Mouse (Mus musculus) gonadal fat pad, adult 2 months (tissue): ENCODE results near the gene Olfr273. TPM values are rescaled to one million over a fixed set of nuclear protein-coding genes. Genes with fewer than 3 reads are reported as not detected.
"Not testable (repeated sequence)": the region's sequence is repeated elsewhere in the genome, so short reads cannot be mapped to it uniquely, and the experiment has no call there.

ENCODE experiments used
- DNase-seq: peaks from one replicate; pipeline ENCODE4 v3.0.0-alpha.2; 2012; ENCODE audit warnings: low read depth
- polyA plus RNA-seq: library from polyadenylated mRNA; depleted of rRNA; stranded (reverse); fragments of >200 nt; gene quantifications from 2 replicates; pipeline ENCODE4 v1.2.3, GENCODE M21; 2012; rRNA removed

Gene Olfr273
- polyA plus RNA-seq: not detected in 2 replicates

DNA sequence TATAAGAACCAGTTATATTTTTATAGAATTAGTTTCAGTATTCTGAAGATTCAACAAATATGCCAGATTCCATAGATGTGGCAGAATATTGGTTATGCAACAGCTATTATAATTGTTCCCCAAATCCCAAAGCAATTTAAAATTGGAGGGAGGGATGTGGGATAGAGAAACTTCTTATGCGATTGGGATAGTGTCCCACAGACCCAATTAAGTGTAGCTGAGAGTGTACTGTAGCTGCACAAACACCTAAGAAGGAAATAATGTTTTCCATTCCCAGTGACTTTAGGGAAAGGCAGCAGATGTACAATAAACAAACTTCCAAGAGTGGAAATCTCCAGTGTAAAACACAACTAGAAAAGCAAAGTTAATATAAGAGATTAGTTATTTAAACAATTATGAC, at the start of gene Olfr273:
Olfr273 (minus strand) TSS at position 101 of the 400 bp plus-strand sequence.
- DNase-seq: no peak

DNA sequence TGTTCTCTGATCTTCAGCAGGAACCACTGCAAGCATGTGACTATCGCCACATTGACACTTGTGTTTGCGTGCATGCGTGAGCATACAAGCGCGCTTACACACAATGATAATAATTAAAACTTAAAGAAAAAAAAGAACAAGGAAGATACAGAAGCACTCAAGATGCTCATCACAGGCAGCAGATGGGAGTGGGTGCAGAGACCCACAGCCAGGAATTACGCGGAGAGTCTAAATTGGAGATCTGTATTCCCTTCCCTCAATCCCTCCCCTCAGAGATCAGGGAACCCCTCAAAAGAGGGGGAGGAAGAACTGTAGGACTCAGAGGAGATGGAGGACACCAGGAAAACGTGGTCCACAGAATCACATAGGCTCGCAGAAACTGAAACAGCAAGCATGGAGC, 5.1 kb upstream of the Olfr273 start:
- no peak for DNase-seq

DNA sequence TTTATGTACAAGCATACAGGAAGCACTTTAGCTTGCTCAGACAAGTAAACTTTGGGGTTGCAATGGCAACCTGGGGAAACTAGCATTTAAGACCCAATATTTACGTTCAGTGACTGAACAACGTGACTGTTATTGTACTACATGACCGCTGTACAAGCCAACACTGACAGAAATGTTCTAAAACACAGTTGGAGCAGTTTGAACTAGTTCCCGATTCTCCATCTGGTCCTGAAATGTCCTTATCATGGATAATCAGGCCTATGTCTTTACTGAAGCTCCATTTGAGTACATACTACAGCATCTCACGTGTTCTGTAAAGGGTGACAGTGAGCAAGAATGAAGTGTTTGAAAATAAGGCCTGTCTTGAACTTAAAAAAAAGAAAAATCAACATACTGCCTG, 9.4 kb downstream of the Olfr273 start:
- no peak for DNase-seq

DNA sequence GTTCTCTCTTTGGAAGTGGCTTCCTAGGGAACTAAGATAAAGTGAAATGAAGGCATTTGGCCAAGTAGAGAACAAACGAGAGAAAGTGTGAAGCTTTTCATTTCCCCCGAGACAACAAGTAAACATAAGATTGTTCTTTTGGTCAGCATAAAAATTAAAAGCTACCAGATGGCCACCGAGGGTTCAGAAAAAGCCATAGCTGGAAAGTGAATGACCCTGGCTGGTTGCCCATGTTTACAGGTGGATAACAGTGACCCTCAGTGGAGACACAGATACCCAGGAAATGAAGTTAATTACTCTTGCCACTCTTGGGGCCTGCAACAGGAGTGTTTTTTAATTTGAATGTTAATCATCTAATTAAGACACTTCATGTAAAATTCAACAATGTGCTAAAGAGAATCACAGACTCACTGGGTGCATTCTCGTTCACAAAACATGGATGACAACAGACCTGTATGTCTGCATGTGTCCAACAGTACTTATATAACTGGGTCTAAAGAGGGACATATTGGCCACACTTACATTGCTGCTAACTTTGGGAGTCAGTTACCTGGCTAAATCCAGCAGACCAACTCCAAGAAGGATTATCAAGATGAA, 9.9 kb downstream of the Olfr273 start:
- no peak for DNase-seq

DNA sequence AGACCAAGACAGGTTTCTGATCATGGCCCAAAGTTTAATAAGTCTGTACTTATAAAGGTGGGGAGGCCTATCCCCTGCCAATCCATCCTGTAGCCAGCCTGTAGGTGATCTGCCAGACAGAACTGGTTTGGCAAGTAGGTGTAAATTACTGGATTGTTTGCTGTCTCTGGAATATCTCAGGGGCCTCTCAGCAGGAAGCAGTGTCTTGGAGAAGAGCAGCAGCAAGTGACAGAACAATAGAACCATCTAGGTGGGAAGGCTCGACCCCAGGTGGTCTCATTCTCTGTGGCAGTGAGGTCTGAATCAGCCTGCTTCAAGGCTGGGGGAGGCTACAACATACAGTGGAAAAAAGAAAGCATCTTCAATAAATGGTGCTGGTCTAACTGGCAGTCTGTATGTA, 13.6 kb downstream of the Olfr273 start:
- not testable (repeated sequence) for DNase-seq

DNA sequence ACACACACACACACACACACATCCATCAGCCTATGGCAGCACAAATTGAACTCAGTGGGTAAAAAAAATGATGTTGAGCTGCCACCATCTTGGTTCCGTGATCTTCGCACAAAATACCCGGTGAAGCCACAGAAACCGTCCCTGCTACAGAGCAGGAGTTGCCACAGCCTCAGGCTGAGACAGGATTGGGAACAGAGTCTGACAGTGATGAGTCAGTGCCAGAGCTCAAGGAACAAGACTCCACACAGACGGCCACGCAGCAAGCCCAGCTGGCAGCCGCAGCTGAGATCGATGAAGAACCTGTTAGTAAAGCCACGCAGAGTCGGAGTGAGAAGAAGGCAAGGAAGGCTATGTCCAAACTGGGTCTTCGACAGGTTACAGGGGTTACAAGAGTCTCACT, 37.7 kb downstream of the Olfr273 start:
- DNase-seq: no peak

DNA sequence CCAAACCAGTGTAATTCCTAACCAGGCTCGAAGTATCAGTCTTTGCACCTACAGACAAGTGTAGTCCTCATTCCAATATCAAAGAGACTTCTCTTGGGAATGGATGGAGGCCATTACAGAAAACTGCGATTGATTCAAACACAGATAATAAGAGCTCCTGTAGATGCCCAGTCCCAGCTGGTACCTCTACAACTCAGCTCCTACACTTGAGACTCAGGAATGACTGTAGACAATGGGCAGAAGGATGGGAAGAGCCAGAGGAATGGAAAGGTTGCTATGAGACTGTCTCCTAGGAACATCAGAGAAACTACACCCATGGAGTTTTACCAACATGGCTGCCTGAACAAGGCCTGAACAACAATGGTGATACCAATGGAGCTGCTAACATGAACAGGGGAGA, 44.7 kb downstream of the Olfr273 start, which contains the start of gene Olfr275:
Olfr275 (plus strand) TSS at position 301 of the 400 bp plus-strand sequence.
- DNase-seq: no peak

DNA sequence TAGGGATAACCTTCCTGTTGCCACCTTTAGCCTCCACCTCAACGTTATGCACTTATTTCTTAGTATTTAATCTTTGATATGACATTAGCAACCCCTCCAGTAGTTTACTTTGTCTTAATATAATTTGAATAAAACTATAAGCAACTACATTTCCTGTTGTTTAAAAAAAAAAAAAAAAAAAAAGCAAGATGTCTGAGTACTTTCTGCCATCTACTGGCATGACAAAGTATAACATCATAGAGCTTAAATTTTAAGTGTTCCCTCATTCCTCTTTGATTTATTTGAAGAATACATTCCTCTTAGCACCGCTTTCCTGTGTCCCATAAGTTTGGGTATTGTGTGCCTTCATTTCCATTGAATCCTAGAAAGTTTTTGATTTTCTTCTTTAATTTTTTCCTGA, 47.2 kb downstream of the Olfr273 start:
- DNase-seq: no peak

Other genes with a start within 250 kb of the Olfr273 start
- gene Olfr275, start 44.6 kb downstream of the Olfr273 start, polyA plus RNA-seq: not detected in 2 replicates
- 0.13 and 0.27 TPM in 2 replicates for gene Olfr272, start 59.9 kb upstream of the Olfr273 start, polyA plus RNA-seq
- 0.12 and 0.14 TPM in 2 replicates for gene Olfr270, start 105.3 kb upstream of the Olfr273 start, polyA plus RNA-seq
- 0.41 TPM in 1 of 2 replicates, not detected in the other for gene Nipsnap3a, start 130.0 kb upstream of the Olfr273 start, polyA plus RNA-seq
- 53.8 and 55.9 TPM in 2 replicates for gene Nipsnap3b, start 152.6 kb upstream of the Olfr273 start, polyA plus RNA-seq